Mouse (Mus musculus): ENCODE results near the gene B3galt1.

The B3galt1 gene

DNA sequence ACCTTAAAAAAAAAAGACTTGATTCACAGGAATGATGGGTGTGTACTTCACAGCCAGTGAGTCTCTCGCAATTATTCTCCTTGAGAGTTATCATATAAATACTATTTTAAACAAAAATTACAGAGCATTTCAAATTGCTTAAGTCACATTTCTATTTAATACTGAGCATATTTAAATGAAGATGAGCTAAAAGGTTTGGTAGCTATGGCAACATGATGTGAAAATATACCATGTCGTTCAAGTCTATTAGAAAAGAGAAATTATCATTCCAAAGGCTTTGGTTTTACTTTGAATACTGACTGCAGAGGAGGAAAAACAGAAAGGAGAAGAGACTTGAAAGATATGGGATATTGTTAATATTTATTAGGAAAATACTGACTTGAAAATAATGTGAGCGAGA lies 366.3 kb downstream of the B3galt1 start:
- no peak for DNase-seq (ENCODE audit: low spot score in 2 of 2)

DNA sequence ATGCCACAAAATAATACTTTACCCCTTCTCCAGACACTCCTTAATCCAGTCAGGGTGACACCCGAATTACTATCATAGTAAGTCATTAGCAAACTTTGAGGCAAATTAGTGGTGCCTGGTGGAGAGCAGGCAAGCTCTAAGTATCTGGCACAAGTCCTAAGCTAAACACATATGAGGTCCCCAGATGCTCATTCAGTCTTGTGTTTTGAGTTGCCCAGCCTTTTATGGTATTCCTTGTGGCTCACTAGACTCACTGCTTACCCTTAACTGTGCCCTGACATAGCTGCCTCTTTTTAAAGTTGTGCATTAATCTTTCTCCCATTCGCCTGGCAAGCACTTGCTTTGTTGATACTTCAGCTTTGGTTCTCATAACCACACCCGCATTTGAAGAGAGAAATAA lies 382.7 kb downstream of the B3galt1 start:
- DNase-seq (ENCODE audit: low spot score in 2 of 2), result no peak

DNA sequence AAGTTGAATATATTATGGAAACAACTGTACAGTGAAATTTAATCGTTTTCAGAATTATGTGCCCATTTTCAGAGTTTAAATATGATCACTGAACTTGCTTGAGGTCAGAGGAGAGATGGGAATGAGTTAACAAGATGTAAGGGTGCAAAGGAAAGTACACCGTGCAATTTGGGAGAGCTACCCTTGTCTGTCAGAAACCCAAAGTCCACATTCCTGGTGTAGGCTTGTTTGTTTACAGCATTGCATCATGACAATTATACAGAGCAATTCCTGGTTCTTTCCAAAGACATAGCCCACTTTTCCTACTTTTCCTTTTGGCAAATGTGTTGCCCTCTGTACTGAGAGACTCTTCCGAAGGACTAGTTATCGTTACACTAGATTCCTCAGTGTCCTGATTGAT lies 390.5 kb downstream of the B3galt1 start:
- no peak for DNase-seq (ENCODE audit: low spot score in 2 of 2)

DNA sequence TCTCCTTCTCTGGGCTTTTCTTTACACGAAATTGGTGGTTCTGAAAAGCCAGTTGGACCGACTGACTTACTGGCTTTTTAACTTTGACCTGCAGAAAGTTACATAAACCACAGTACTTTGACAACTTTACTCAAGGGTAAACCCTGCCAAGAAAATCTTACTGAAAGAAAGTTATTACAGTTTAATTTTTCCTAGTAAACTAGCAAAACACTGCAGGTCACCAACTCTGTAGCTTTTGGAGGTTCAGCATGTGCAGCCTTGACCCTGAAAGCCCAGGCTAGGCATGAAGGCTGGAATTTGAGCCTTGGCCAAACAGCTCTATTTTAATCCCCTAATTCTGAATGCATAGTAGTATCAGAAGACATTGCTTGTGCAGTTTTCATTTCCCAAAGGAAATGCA lies 391.9 kb downstream of the B3galt1 start:
- no peak for DNase-seq (ENCODE audit: low spot score in 2 of 2)

DNA sequence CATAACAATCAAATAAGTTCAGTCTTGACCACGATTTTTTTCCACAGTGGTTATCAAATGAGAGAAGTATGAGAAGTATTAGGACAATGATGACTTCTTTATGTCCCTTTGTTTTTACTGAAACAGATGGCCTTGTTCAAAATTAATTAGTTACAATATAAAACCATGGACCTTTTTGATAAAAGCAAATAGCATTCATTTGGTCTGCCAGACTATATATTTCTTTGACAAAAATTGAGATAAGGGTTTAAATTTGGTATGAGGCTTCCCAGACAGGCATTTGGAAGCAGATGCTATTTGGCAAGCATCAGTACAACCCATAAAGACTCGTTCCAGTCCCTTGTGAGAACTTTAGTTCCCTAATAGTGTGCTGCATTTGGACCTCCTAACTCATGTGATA lies 395.0 kb downstream of the B3galt1 start:
- DNase-seq (ENCODE audit: low spot score in 2 of 2), result no peak

DNA sequence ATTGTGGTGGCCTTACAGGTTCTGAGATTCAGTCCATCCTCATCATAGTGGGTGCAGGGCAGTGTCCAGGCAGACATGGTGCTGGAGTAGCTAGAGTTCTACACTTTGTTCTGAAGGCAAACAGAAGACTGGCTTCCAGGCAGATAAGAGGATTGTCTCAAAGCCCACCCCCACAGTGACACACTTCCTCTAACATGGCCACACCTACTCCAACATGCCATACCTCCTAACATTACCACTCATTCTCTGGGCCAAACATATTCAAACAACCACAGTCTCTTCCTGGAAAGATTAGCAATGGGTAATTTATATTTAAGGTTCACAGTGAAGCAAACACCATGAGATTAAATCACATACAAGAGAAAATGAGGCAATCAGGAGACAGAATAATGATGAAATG lies 403.1 kb downstream of the B3galt1 start:
- no peak for DNase-seq (ENCODE audit: low spot score in 2 of 2)

DNA sequence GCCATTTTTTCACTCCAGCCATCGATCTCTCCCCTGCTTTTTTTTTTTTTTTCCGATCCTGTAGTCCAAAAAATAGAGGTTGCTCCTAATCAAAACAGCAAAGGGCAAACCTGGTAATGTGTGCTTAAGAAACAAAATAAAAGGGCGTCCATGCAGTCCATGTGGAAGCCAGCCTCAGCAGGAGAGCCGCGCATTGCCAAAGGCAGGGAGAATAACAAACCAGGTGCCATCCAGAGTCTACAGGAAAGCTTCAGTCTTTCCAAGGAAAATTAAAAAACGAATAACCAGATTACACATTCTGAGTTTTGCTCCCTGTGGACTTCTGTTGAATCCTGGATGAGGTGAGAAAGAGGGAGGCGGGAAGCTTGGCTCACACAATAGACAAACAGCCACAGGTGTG lies 405.4 kb downstream of the B3galt1 start:
- no peak for DNase-seq (ENCODE audit: low spot score in 2 of 2)

DNA sequence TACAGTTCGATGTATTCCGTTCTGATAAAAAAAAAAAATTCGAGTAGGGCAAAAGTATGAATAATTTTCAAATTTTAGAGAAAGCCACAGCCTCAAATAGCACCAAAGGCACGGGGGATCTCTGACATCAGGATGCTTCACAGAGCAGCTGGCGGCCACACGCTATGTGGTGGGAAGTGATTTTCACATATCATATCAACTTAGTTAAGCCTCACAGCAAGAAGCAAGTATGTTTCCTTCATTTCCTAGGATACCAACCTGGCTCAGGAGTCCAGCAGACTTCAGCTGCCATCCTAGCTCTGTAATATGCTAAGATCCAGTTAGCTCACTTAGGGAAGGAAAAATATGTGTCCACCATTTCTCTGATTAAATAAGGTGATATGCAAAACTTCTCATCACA lies 405.9 kb downstream of the B3galt1 start:
- DNase-seq (ENCODE audit: low spot score in 2 of 2), result peak; percentile 56 to 76

DNA sequence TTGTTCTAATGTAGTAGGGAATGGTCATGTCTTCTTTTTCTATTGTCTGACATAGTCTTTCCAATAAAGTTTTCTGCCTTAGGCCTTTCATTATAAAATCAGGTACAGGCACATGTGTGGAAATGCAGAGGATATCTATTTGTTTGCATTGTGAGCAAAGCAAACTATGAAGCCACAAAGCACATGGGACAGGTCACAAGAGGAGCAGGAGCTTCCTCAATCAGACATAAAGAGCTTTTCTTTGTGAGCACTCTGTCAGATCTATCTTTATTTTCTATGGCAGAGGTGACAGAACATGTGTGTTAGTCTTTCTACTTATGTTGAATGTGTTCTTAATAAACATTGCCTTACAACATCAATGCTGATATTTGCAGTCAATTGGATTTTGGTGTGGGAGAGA lies 410.1 kb downstream of the B3galt1 start:
- no peak for DNase-seq (ENCODE audit: low spot score in 2 of 2)

DNA sequence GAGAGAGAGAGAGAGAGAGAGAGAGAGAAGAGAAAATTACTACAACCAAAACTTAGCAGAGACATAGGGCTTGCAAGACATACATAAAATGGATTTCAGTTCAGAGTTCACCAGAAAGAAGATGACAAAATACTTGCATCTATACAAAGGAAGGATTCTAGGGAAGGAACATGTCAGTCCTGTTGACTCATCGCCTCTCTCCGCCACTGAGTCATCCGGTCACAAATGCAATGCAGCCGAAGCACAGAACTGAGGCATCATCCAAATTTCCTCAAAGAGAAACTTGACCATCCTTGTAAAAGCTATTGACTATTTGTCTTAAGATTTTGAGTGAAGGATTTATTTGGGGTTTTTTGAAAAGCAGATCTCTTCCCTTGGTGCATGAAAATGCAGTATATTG lies 410.8 kb downstream of the B3galt1 start:
- DNase-seq (ENCODE audit: low spot score in 2 of 2), result no peak

DNA sequence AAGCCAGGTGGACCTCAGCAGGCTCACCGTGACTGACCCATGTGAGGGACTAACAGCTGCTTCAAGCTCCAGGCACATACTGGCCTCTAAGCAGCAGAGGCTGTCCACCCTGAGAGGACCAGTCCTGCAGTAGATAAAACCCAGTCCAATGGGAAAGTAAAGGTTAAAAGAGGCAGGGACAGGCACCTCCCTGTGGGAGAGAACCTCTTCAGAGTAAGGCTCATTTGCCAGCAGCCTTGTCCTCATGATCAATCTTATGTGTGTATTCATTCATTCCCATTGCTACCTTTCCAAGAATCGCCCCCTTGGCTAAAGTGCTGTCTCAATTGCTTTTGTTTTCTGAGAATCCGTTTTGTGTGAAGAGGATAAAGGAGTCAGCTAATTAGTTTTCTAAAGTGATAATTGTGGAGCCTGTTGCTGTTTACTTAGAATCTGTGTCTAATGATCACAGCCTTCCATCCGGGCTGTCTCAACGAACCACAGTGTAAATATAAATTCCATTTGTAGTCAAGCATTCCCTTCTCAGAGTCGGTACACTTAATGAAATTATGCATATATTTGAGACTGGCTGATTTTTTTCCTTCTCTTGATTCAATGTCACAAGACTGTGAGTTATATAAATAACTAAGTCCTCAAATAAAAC lies 412.1 kb downstream of the B3galt1 start:
- DNase-seq (ENCODE audit: low spot score in 2 of 2), result no peak

DNA sequence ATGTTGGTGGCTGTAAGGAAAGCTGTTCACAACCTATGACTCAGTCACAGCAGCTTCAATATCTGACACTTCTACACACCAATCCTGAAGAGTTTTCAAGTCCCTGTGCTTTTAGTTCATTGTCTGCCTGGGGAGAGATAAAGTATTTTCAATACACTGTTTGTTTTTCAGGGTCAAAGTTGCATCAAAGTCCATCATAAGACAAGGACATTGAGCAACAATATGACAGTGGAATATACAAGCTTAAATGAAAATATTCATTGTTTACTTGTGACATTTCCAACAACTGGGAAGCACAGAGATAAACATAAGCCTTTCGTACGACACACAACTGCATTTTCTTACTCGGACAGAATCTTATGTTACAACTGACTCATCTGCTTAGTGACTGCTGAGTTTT lies 417.9 kb downstream of the B3galt1 start:
- no peak for DNase-seq (ENCODE audit: low spot score in 2 of 2)

DNA sequence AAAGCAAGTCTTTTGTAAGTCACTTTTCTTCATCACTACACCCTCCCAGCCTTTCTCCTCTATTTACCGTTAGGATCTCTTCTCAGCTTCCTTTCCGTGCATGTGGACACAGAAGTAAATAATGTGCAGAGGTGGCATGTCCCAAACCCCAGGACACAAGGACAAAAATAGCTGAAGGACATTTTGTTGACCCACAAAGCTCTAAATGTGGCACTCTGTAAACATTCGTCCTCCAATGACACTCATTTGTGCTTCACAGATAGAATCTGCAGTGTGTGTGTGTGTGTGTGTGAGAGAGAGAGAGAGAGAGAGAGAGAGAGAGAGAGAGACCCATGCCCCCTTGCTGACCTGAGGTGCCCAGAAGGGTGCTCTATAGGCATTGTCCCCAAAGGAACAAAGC lies 419.5 kb downstream of the B3galt1 start:
- DNase-seq (ENCODE audit: low spot score in 2 of 2), result no peak

DNA sequence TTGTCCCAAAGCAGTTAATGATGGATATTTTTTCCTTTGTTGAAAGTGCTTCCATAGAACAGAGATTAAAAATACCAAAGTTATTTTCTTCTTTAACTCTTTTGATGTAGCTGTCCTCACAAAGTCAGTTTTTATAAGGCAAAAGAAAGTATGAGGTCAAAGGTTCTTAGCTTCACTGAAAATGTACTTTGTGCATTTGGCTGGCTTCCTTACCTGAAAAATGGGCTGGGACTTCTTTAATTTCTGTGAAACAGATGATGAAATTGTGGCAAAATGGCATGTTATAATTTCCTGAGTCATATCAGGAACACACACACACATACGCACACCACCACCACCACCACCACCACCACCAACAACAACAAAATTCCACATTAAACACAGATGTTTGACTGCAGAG lies 427.8 kb downstream of the B3galt1 start:
- DNase-seq (ENCODE audit: low spot score in 2 of 2), result no peak

DNA sequence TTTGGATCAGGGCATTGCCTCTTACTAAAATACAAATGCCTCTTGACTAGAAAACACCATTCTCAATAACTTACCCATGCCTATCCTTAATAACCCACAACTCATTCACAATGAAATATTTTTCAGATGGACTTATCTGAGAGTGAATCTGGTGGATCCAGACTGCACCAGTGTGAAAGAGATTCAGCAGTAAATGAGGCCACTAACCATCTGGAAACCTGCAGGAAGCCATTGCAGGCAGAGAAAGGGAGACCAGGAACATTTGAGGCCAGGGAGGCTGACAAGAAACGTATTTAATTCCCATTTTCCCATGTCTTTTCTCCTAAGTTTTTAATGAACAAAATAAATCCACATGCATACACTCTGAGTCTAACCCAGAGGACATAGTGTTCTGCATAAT lies 437.4 kb downstream of the B3galt1 start:
- DNase-seq (ENCODE audit: low spot score in 2 of 2), result no peak

DNA sequence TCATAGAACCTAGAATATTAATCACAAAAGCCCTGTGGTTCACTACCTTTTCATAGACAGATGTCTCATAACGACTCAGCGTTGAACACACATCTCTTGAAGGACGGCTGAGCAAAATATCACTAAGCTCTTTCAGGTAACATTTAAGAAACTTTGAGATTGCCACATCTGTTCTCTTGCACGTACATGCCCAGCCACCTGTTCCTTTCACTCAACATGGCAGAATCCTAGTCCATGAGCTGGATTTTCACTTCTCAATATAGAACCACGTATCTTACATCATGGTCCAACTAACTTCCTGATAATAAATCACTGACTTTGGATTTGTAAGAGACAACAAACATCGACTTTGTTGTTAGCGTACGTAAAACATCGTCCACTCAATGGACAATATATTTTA lies 439.5 kb downstream of the B3galt1 start:
- DNase-seq (ENCODE audit: low spot score in 2 of 2), result no peak

DNA sequence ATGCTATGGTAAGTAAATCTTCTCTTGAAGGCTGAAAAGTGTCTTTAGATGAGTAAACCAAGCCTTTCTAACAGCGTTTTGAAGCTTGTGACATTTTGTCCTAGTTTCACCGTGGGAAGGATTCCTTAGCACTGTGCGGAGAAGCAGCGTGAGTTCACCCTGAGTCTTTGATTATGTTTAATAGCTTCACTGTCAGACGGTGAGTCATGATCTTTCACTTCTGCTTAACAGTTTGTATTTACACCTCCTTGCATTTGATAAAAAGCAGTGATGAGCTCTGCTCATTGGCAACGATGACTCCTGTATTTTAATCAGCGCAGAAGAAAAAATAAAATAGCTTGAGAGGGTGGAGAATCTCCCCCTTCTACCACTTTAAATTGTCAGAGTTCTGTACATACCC lies 440.0 kb downstream of the B3galt1 start:
- DNase-seq (ENCODE audit: low spot score in 2 of 2), result no peak

DNA sequence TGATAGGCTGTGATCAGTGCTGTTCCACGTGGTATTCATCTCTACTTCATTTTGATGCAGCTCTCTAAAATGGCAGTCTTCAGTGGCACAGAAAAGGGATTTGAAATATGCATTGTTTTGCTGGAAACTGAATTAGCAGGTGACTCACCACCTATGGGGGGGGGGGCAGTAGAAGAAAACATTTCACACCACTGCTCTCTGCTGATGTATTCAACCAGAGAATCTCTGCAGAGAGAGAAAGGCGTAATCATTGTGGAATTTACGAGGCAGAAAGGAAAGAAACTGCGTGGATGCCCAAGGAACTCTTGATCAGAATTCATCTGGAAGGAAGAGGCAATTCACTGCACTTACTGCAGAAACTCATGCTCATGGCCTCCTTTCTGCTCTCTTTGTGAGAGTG lies 445.7 kb downstream of the B3galt1 start:
- no peak for DNase-seq (ENCODE audit: low spot score in 2 of 2)

DNA sequence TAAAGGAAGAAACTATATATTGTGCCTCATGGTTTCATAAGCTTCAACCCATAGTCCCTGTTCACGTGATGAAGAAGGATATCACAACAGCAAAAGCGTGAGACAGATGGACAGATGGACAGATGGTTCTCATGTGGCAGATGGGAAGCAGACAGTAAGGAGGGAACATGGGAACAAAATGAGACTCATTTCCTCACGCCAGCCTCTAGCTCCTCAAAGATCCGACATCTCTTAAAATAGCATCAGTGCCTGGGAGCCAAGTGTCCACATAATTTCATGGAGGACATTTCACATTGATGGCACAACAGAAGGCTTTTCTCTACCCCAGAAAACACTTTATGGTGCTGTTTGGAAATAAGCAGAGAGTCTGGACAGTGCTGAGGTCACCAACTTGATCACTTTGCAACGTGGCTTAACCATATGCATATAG lies 454.6 kb downstream of the B3galt1 start:
- DNase-seq (ENCODE audit: low spot score in 2 of 2), result peak; percentile 33 to 60

DNA sequence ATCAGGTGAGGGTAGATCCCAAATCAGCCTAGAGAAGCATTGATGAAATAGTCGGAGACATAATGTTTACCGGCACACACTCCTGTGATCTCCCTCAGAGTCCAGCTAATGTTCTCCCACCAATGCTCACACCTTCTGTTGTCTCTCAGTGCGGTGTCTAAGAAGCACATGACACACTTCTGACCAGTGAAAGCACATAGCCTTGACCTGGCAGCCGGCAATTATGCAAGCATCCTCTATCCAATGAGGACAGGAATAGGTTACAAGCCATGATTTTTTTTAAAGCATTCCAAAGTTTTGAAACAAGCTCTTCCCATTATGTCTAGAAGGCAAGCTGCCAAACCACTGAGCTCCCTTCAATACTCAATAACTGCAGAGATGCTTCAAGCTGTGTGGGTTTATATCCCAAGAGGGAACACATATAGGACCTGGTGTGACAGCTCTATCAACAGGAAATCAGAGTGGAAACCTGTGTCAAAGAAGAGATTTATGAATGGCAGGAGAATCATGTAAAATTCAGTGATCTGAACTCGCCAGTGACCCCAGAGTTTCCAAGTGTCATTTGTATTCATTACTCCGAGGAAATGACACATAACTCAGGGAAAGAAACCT lies 456.0 kb downstream of the B3galt1 start:
- DNase-seq (ENCODE audit: low spot score in 2 of 2), result no peak

DNA sequence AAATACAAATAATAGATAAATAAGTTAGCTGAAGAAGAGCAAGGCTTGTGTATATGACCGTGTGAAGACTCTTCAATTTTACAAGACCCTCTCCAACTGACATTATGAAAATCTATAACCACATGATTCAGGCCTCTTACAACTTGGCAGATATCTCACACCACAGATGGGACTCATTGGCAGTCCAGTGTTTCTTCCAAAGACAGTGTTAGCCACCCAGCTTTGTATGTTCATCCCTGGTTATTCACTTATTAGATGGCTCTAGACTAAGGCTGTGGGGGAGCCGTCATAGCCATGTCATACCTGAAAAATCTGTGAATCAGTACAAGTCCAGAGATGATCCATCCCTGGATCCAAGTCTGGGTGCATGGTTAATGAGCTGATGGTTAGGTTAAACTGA lies 463.1 kb downstream of the B3galt1 start:
- DNase-seq (ENCODE audit: low spot score in 2 of 2), result no peak

DNA sequence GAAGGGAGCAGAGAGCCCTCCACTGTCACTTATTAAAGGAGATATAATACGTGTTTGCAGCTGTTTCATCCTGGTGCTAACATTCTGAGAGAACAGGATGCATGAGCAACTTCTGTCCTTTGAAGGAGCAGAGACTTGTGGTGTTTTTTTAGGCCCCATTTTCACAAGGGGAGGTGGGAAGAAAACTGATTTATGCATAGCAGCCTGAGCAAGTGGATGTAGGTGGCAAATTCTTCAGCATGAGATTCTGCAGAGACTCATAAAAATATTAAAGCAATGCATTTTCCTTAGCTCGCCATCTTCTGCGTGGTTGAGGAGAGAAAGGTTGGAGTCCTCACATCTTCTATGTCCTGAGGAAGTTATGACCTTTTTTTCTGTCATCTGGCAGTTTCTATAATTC lies 469.0 kb downstream of the B3galt1 start:
- DNase-seq (ENCODE audit: low spot score in 2 of 2), result peak in 1 of 2 experiments; percentile 34

DNA sequence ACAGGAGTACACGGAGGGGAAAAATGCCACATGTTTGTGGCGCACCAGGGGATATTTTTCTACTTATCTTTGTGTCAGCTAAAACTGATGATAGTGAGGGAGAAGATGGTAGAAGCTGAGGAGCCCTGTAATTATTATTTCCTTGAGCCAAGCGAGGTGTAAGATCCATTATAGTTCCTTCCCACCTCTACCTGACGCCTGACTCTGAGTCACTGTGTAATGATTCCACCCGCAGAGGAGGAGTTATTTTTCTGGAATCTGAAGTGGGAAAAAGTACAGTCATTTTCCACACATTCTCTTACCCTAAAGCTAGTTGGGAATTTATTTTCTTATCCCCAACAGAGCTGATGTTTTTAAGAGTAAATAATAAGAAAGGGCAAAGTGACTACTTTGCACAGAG lies 475.1 kb downstream of the B3galt1 start:
- DNase-seq (ENCODE audit: low spot score in 2 of 2), result no peak

DNA sequence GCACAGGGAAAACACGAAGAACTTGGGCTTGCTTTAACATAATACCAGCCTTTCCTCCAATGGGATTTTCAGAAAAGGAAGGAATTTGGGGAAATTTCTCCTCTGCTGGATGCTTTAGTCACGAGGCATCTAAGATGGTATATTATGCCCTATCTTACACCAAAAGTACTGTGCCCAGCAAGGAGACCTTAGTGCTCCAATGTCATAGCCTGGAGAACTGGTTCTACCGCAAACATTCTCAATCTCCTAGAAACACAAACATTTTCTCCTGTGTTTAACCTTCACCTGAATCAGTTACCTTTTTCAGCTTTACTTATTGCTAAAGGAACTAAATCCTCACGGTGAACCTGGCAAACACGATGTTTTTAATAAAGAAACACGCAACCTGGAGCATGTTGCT lies 486.8 kb downstream of the B3galt1 start:
- DNase-seq (ENCODE audit: low spot score in 2 of 2), result no peak

All from right cerebral cortex, postnatal 10 days (tissue).